Mouse (Mus musculus): ENCODE measurements around the gene Ddost. TPM values are rescaled to one million over a fixed set of nuclear protein-coding genes. Genes with fewer than 3 reads are reported as not detected.
"Not testable (repeated sequence)": the region's sequence is repeated elsewhere in the genome, so short reads cannot be mapped to it uniquely, and the experiment has no call there.

Ddost gene
- polyA plus RNA-seq, 1 experiment from 2014 or later, result 258 TPM

GRCm38 (mm10) chr4:138325466-138326076 lies 21.0 kb downstream of the Ddost start:
- Histone ChIP-seq H3K4me1 (ENCODE audit: control insufficient read depth, insufficient read depth, low read length) (no peaks in the 10 kb centered on the region), H3K9ac (ENCODE audit: low read length) (peak overlapping the region; percentile 84), H3K4me3 (ENCODE audit: low read depth, low read length) (peak overlapping the region; percentile 81), H3K36me3 (ENCODE audit: control insufficient read depth, insufficient read depth, low read length) (no peaks in the 10 kb centered on the region), H3K27ac (replicated peaks; ENCODE audit: low read depth, low read length) (peak overlapping the region; percentile 91), H3K27me3 (ENCODE audit: control insufficient read depth, insufficient read depth, low read length) (no peaks in the 10 kb centered on the region), H3K4me2 (ENCODE audit: low read depth, severe bottlenecking) (peak overlapping the region; percentile 72), H3K9me3 (ENCODE audit: control insufficient read depth, low read length) (no peaks in the 10 kb centered on the region)
- ATAC-seq (ENCODE audit: insufficient number of reproducible peaks, low FRiP score, low TSS enrichment, low read depth), result peak; percentile 90
- peak; percentile 90 for DNase-seq (ENCODE audit: low spot score)
- WGBS, result under 1% methylated on average over 45 of the region's 45 CpGs

- Histone ChIP-seq H3K4me2 (ENCODE audit: low read depth, severe bottlenecking) (peak within 1 kb of the TSS; percentile 72), H3K9ac (ENCODE audit: low read length) (peak within 1 kb of the TSS; percentile 84), H3K9me3 (ENCODE audit: control insufficient read depth, low read length) (no peaks in the 10 kb centered on the region), H3K27me3 (ENCODE audit: control insufficient read depth, insufficient read depth, low read length) (no peaks in the 10 kb centered on the region), H3K4me1 (ENCODE audit: control insufficient read depth, insufficient read depth, low read length) (no peaks in the 10 kb centered on the region), H3K4me3 (ENCODE audit: low read depth, low read length) (peak within 1 kb of the TSS; percentile 81), H3K36me3 (ENCODE audit: control insufficient read depth, insufficient read depth, low read length) (no peaks in the 10 kb centered on the region), H3K27ac (replicated peaks; ENCODE audit: low read depth, low read length) (peak within 1 kb of the TSS; percentile 91)
- 4% methylated on average over 33 of the region's 41 CpGs for WGBS
- peak; percentile 90 for DNase-seq (ENCODE audit: low spot score)
- ATAC-seq (ENCODE audit: insufficient number of reproducible peaks, low FRiP score, low TSS enrichment, low read depth), result peak; percentile 31
These were observed 21.7 kb downstream of the Ddost start, which contains the start of gene Pink1 for GRCm38 (mm10) chr4:138326077-138326695. TSS of gene Pink1 (minus strand) at chr4:138326307.

- not testable (repeated sequence) for H3K4me2 ChIP-seq (ENCODE audit: low read depth, severe bottlenecking); H3K9me3 ChIP-seq (ENCODE audit: control insufficient read depth, low read length); DNase-seq (ENCODE audit: low spot score); H3K9ac ChIP-seq (ENCODE audit: low read length); H3K4me1 ChIP-seq (ENCODE audit: control insufficient read depth, insufficient read depth, low read length); H3K4me3 ChIP-seq (ENCODE audit: low read depth, low read length); ATAC-seq (ENCODE audit: insufficient number of reproducible peaks, low FRiP score, low TSS enrichment, low read depth); H3K36me3 ChIP-seq (ENCODE audit: control insufficient read depth, insufficient read depth, low read length); H3K27ac ChIP-seq (replicated peaks; ENCODE audit: low read depth, low read length); H3K27me3 ChIP-seq (ENCODE audit: control insufficient read depth, insufficient read depth, low read length)
- 61% methylated on average over 8 of the region's 12 CpGs for WGBS
These were observed 22.6 kb downstream of the Ddost start for GRCm38 (mm10) chr4:138327155-138327554.

- H3K27ac ChIP-seq (replicated peaks; ENCODE audit: low read depth, low read length), result no peak overlapping the region
- 79% methylated on average over 7 of the region's 7 CpGs for WGBS
- H3K9ac ChIP-seq (ENCODE audit: low read length), result no peak overlapping the region
These were observed 23.5 kb downstream of the Ddost start for GRCm38 (mm10) chr4:138327891-138328470.

GRCm38 (mm10) chr4:138330264-138330671 lies 25.7 kb downstream of the Ddost start:
- Histone ChIP-seq H3K4me1 (ENCODE audit: control insufficient read depth, insufficient read depth, low read length) (no peaks in the 10 kb centered on the region), H3K9ac (ENCODE audit: low read length) (no peak overlapping the region), H3K36me3 (ENCODE audit: control insufficient read depth, insufficient read depth, low read length) (no peaks in the 10 kb centered on the region), H3K27me3 (ENCODE audit: control insufficient read depth, insufficient read depth, low read length) (no peaks in the 10 kb centered on the region), H3K4me3 (ENCODE audit: low read depth, low read length) (no peak overlapping the region), H3K4me2 (ENCODE audit: low read depth, severe bottlenecking) (no peak overlapping the region), H3K9me3 (ENCODE audit: control insufficient read depth, low read length) (no peaks in the 10 kb centered on the region), H3K27ac (replicated peaks; ENCODE audit: low read depth, low read length) (no peak overlapping the region)
- no peak for ATAC-seq (ENCODE audit: insufficient number of reproducible peaks, low FRiP score, low TSS enrichment, low read depth)
- WGBS, result 24% methylated on average over 15 of the region's 15 CpGs
- peak; percentile 29 for DNase-seq (ENCODE audit: low spot score)

More at GRCm38 (mm10) chr4:138327891-138328470, 23.5 kb downstream of the Ddost start:
- Histone ChIP-seq H3K4me2 (ENCODE audit: low read depth, severe bottlenecking) (peak overlapping the region; percentile 7; the same call in 1 of the 2 replicates), H3K27me3 (ENCODE audit: control insufficient read depth, insufficient read depth, low read length) (no peaks in the 10 kb centered on the region), H3K36me3 (ENCODE audit: control insufficient read depth, insufficient read depth, low read length) (no peaks in the 10 kb centered on the region), H3K4me3 (ENCODE audit: low read depth, low read length) (peak overlapping the region; percentile 17; the same call in 1 of the 2 replicates), H3K9me3 (ENCODE audit: control insufficient read depth, low read length) (no peaks in the 10 kb centered on the region), H3K4me1 (ENCODE audit: control insufficient read depth, insufficient read depth, low read length) (no peaks in the 10 kb centered on the region)
- no peak for DNase-seq (ENCODE audit: low spot score)
- ATAC-seq (ENCODE audit: insufficient number of reproducible peaks, low FRiP score, low TSS enrichment, low read depth), result no peak

- ATAC-seq (ENCODE audit: insufficient number of reproducible peaks, low FRiP score, low TSS enrichment, low read depth) (no peak), DNase-seq (ENCODE audit: low spot score) (no peak)
- H3K4me1 ChIP-seq (ENCODE audit: control insufficient read depth, insufficient read depth, low read length), result no peaks in the 10 kb centered on the region
- no peak overlapping the region for H3K4me2 ChIP-seq (ENCODE audit: low read depth, severe bottlenecking)
- H3K27ac ChIP-seq (replicated peaks; ENCODE audit: low read depth, low read length), result no peak overlapping the region
- H3K27me3 ChIP-seq (ENCODE audit: control insufficient read depth, insufficient read depth, low read length), result no peaks in the 10 kb centered on the region
- H3K9me3 ChIP-seq (ENCODE audit: control insufficient read depth, low read length), result no peaks in the 10 kb centered on the region
- H3K36me3 ChIP-seq (ENCODE audit: control insufficient read depth, insufficient read depth, low read length), result no peaks in the 10 kb centered on the region
- H3K4me3 ChIP-seq (ENCODE audit: low read depth, low read length), result no peak overlapping the region
- WGBS, result 87% methylated on average over 9 of the region's 9 CpGs
- H3K9ac ChIP-seq (ENCODE audit: low read length), result no peak overlapping the region
These were observed 27.1 kb downstream of the Ddost start for GRCm38 (mm10) chr4:138331647-138332046.

- 82% methylated on average over 4 of the region's 4 CpGs for WGBS
- H3K36me3 ChIP-seq (ENCODE audit: control insufficient read depth, insufficient read depth, low read length), result no peaks in the 10 kb centered on the region
- no peaks in the 10 kb centered on the region for H3K4me1 ChIP-seq (ENCODE audit: control insufficient read depth, insufficient read depth, low read length)
- ATAC-seq (ENCODE audit: insufficient number of reproducible peaks, low FRiP score, low TSS enrichment, low read depth) (no peak), DNase-seq (ENCODE audit: low spot score) (no peak)
- H3K27ac ChIP-seq (replicated peaks; ENCODE audit: low read depth, low read length), result no peak overlapping the region
- no peaks in the 10 kb centered on the region for H3K27me3 ChIP-seq (ENCODE audit: control insufficient read depth, insufficient read depth, low read length)
- H3K4me2 ChIP-seq (ENCODE audit: low read depth, severe bottlenecking), result no peak overlapping the region
- no peak overlapping the region for H3K9ac ChIP-seq (ENCODE audit: low read length)
- no peaks in the 10 kb centered on the region for H3K9me3 ChIP-seq (ENCODE audit: control insufficient read depth, low read length)
- no peak overlapping the region for H3K4me3 ChIP-seq (ENCODE audit: low read depth, low read length)
These were observed 28.6 kb downstream of the Ddost start for GRCm38 (mm10) chr4:138333135-138333534.

GRCm38 (mm10) chr4:138335036-138335435 lies 30.5 kb downstream of the Ddost start:
- Histone ChIP-seq H3K9ac (ENCODE audit: low read length) (no peak overlapping the region), H3K4me3 (ENCODE audit: low read depth, low read length) (no peak overlapping the region), H3K36me3 (ENCODE audit: control insufficient read depth, insufficient read depth, low read length) (no peaks in the 10 kb centered on the region), H3K27me3 (ENCODE audit: control insufficient read depth, insufficient read depth, low read length) (no peaks in the 10 kb centered on the region), H3K27ac (replicated peaks; ENCODE audit: low read depth, low read length) (no peak overlapping the region), H3K4me1 (ENCODE audit: control insufficient read depth, insufficient read depth, low read length) (no peaks in the 10 kb centered on the region), H3K9me3 (ENCODE audit: control insufficient read depth, low read length) (no peaks in the 10 kb centered on the region), H3K4me2 (ENCODE audit: low read depth, severe bottlenecking) (no peak overlapping the region)
- 83% methylated on average over 12 of the region's 12 CpGs for WGBS
- no peak for ATAC-seq (ENCODE audit: insufficient number of reproducible peaks, low FRiP score, low TSS enrichment, low read depth)
- DNase-seq (ENCODE audit: low spot score), result no peak
